21 mouse cellular contexts compared by ENCODE assay signal in genomic region chr6:135068221-135068620, GRCm38 (mm10). TPM values are rescaled to one million over a fixed set of nuclear protein-coding genes. Genes with fewer than 3 reads are reported as not detected.
"Had no signal": no experiment of that assay in that cellular context is flagged by ENCODE, and none has a peak within 500 bp of the region (broad histone marks: within the 10 kb centered on the region; RNA-seq: fewer than 3 reads in every experiment).

No protein-coding gene starts in this region.

- H3K9me3 ChIP-seq: intestine, embryonic 15.5 days; liver, embryonic 13.5 days had no signal

- H3K4me2 ChIP-seq: intestine, embryonic 15.5 days; liver, embryonic 13.5 days; midbrain, embryonic 11.5 days had no signal

- H3K27ac ChIP-seq: intestine, embryonic 15.5 days; left cerebral cortex, adult 2 months; liver, embryonic 13.5 days had no signal

- H3K4me3 ChIP-seq: intestine, embryonic 15.5 days; left cerebral cortex, adult 2 months; liver, embryonic 13.5 days had no signal

- H3K27me3 ChIP-seq: intestine, embryonic 15.5 days had no signal

- DNase-seq: kidney, adult 11 months; kidney, adult 8-10 months; kidney, postnatal 36 days; layer of hippocampus, postnatal 36 days; liver, embryonic 13.5 days; midbrain, embryonic 14.5 days; thymus, adult 18-20 months; thymus, postnatal 36 days had no signal

- ATAC-seq: intestine, embryonic 15.5 days had no signal

- H3K36me3 ChIP-seq: intestine, embryonic 15.5 days; liver, embryonic 13.5 days had no signal

- H3K9ac ChIP-seq: intestine, embryonic 15.5 days; liver, embryonic 13.5 days had no signal

RNA-seq across cellular contexts. Expression of gene Gprc5a, which starts 2.8 kb away (rescaled TPM):
- total RNA-seq: liver, adult 2 months; midbrain, postnatal 0 days had no signal

RNA-seq across cellular contexts. Expression of gene Gprc5d, which starts 49.9 kb away (rescaled TPM):
- total RNA-seq: layer of hippocampus, postnatal 10 days; layer of hippocampus, postnatal 36 days; left cerebral cortex, postnatal 14 days; liver, adult 2 months; megakaryocyte-erythroid progenitor cell, adult 5-6 weeks; midbrain, postnatal 0 days had no signal
- polyA plus RNA-seq: intestine, embryonic 15.5 days; kidney, embryonic 16.5 days; limb, embryonic 11.5 days; midbrain, embryonic 11.5 days; midbrain, embryonic 14.5 days; neural tube, embryonic 11.5 days; neural tube, embryonic 14.5 days; small intestine, adult 2 months had no signal
